Mouse (Mus musculus): ENCODE data around the gene Ins2. TPM values are rescaled to one million over a fixed set of nuclear protein-coding genes. Genes with fewer than 3 reads are reported as not detected.

Gene Ins2
- total RNA-seq, 2 experiments from 2014 or later, result not detected

DNA sequence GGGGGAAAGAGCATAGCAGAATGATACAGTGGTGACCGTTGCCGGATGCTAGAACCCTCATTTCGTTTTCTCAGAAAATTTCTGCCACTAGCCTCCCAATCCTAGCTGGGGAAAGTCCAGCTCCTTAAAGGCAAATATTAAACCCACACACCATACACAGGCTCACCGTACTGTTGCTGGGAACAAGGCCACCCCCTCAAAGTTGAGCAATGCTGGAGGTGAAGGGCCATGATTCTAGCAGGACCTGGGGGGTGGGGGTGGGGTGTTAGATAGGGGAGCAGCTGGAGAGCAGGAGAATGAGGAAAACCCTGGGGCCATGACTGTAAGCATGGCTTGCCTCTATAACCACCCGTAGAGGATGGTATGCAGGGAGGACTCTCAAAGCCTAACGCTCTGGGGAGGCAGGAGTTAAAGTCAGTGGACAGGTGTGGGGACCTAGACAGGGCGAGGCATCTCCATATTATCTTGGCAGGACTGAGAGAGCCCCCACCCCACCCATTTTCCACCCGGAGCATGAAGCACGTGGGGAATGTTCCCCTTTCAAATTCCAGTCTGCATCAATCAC lies 78.6 kb downstream of the Ins2 start:
- no peak for ATAC-seq (replicated peaks; ENCODE audit: poor library complexity)

- ATAC-seq (replicated peaks; ENCODE audit: poor library complexity), result peak; percentile 27; the same call in 1 of the 2 replicates
Observed at GRCm38 (mm10) chr7:142663931-142664421, 79.2 kb downstream of the Ins2 start.

GRCm38 (mm10) chr7:142663151-142663550 lies 80.0 kb downstream of the Ins2 start:
- no peak for ATAC-seq (replicated peaks; ENCODE audit: poor library complexity)

GRCm38 (mm10) chr7:142661811-142662210 lies 81.4 kb downstream of the Ins2 start:
- ATAC-seq (replicated peaks; ENCODE audit: poor library complexity), result no peak

DNA sequence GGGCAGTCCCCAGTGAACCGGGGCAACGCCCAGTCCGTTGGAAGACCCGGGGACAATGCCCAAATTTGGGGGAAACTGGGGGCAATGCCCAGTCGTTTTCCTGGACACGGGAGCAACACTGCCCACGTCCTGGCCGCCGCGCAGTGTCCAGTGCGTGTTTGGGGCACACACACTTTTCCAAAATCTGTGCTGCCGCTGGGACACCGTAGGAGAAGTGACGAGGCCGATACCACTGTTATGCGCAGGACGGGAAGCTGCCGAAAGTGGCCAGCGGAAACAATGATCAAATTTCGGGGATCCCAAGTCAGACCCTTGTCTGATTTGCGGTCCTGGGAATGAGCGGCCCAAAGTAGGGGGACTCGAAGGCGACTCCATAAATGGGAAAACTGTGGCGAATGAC lies 82.1 kb downstream of the Ins2 start:
- ATAC-seq (replicated peaks; ENCODE audit: poor library complexity), result no peak

GRCm38 (mm10) chr7:142660651-142660945 lies 82.6 kb downstream of the Ins2 start:
- ATAC-seq (replicated peaks; ENCODE audit: poor library complexity), result no peak

GRCm38 (mm10) chr7:142659767-142660650 lies 83.2 kb downstream of the Ins2 start:
- no peak for ATAC-seq (replicated peaks; ENCODE audit: poor library complexity)

DNA sequence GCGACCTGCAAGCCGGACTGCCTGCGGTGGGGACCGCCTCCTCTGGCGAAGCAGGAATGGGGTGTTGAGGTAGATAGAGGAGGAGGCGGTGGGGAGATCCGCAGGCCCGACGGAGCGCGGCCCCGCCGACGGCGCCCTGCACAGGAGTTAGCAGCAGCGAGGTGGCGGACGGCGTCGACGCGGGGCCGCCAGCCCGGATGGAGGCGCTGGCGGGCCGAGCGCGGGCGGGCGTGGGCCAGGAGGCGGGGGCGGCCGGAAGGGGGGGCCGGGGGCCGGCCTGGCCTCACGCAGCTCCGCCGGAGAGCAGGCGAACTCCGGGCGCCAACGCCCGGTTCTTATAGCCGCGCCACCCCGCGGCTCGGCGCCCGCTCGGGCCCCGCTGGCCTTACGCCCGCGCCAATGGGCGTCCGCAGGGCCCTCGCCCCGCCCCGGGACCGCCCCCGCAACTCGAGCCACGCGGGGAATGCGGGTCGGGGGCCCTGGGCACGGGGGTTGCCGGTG lies 84.0 kb downstream of the Ins2 start:
- no peak for ATAC-seq (replicated peaks; ENCODE audit: poor library complexity)

DNA sequence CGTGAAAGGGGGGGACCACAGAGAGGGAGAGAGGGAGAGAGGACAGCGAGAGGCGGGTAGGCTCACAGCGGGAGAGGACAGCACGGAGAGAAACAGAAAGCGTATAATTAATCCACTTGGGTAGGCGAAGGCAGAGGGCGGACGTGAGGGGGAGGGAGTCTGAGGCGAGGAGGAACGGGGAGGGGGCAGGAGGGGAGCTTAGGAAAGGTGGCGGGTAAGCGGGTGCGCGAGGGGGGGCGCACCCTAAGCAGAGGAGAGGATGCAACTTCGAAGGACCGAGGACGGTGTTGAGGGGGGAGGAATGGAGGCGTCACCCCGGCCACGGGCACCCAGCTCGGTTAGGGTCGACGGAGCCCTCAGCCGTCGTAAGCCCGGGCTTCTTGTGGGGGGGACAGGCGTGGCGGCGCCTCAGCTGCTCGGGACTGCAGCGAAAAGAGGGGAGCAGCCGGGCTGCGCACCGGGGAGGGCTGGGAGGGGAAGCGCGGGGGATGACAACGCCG lies 84.5 kb downstream of the Ins2 start:
- ATAC-seq (replicated peaks; ENCODE audit: poor library complexity), result no peak

- ATAC-seq (replicated peaks; ENCODE audit: poor library complexity), result no peak
Observed at GRCm38 (mm10) chr7:142657821-142658614, 85.2 kb downstream of the Ins2 start.

GRCm38 (mm10) chr7:142657341-142657791 lies 85.8 kb downstream of the Ins2 start:
- ATAC-seq (replicated peaks; ENCODE audit: poor library complexity), result no peak

DNA sequence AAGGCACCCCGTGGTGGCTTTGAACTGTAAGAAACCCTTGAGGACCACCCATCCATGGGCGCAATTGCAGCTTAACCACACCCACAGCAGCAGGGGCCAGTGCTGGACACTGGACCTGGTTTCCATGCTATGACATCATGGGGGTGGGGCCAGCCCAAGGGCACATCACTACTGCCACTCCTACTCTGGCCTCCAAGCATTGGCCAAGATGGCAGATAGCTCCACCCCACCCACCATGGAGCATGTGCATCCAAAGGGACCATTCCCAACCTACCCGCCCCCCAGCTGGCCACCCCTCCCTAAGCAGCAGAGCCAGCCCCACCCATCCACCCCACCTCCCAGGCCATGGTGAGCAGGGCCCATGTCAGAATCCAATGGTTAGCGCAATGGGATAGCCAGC lies 87.1 kb downstream of the Ins2 start:
- no peak for ATAC-seq (replicated peaks; ENCODE audit: poor library complexity)

DNA sequence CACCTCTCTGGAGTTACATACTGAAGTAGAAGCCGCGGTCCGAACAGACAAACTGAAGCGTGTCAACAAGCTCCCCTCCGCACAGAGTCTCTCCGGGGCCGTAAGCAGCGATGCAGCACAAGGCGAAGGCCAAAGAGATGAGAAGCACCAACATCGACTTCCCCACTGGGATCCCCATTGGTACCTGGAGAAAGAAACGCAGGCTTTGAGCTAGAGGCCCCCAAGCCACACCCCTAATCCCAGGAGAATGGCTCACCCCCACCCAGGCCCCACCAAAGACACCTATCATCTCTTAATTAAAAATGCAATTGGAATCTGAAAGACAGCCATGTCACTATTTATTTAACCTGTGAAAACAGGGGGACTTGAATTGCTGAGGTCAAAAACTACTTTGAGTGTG lies 87.5 kb downstream of the Ins2 start:
- no peak for ATAC-seq (replicated peaks; ENCODE audit: poor library complexity)

GRCm38 (mm10) chr7:142653726-142654125 lies 89.5 kb downstream of the Ins2 start:
- ATAC-seq (replicated peaks; ENCODE audit: poor library complexity), result no peak

DNA sequence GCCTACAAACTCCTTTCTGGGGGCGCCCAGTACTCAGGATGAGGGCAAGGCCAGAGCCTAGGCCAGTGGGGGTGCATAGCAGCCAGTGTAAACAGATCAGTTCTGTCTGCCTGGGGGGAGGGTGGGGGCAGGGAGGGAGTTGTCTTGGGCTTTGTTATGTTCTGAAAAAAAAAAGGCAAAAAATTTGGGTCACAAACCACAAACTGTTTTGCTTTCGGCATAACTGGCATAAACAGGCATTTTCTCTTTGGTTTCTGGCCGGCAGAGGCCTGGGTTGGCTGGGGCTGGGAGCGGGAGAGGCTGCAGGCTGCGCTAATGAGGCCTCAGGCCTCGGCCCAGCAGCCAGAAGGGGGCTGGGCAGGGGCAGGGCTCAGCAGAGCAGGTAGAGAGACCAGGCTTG lies 96.5 kb downstream of the Ins2 start:
- no peak for ATAC-seq (replicated peaks; ENCODE audit: poor library complexity)

- peak; percentile 54 for ATAC-seq (replicated peaks; ENCODE audit: poor library complexity)
Observed at GRCm38 (mm10) chr7:142645045-142645444, 98.1 kb downstream of the Ins2 start.

GRCm38 (mm10) chr7:142636178-142636577 lies 107.0 kb downstream of the Ins2 start:
- ATAC-seq (replicated peaks; ENCODE audit: poor library complexity), result no peak

- ATAC-seq (replicated peaks; ENCODE audit: poor library complexity), result no peak
Observed at GRCm38 (mm10) chr7:142630691-142631090, 112.5 kb downstream of the Ins2 start.

DNA sequence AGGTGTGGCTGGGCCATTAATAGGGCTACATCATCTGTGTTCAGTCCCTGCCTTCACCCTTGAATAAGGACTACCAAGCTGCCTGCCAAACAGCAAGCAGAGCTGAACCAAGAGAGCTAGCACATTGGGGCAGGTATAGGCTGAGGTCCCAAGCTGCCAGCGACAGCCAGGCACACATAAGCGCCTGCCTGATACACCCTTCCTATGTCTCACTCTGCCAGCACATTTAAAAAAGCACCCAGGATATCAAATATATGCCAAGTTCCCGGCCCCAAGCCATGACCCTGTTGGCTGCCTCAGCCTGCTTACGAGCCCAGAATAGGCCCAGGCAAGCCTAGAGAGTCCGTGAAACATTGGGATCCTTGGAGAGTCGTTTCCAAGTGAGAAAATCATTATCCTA lies 113.4 kb downstream of the Ins2 start:
- ATAC-seq (replicated peaks; ENCODE audit: poor library complexity), result no peak
